Mouse (Mus musculus) Muller cell, postnatal 12 days (primary cell): ENCODE data around the gene Rnf123.
"Not testable (repeated sequence)": the region's sequence is repeated elsewhere in the genome, so short reads cannot be mapped to it uniquely, and the experiment has no call there.

Experiments used
- DNase-seq: peaks from one replicate; pipeline ENCODE4 v3.0.0-alpha.2; 2015; ENCODE audit errors: inconsistent ontology term

Gene Rnf123

DNA sequence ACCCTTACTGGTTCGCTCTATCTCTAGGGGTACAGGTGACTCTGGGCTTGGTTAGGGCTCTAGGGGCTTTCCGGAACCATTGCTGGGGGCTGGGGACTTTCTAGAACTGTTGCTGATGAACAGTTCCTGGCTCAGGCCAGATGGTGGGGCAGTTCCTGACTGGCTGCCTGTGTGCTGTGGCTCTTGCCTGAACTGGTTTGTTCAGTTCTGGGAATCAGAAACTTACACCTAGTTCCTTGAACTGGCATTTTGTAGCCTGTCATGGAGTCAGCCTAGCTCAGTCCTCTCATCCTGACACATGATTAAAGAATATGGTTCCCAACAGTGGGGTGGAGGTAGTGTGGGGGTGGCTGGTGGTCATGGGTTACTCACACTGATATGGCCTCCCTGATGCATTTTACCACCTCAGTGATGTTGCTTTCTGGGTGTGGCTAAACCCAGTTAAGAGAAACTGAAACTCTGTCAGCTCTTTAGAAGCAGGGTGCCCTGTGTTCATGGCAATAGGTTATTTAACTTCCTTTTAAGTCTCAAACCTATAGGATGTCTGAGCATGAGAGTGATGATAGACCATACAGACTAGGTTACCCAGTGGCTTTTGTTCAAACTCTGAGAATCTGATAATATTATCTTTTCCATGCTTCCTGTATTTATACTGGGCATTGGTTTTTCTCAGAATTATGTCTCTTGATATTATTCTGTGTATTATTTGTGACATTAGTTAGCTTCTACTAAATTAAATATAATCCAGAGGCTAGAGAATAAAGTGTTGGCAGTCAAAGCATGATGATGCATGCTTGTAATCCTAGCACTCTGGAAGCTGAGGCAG, 47.6 kb downstream of the Rnf123 start:
- no peak for DNase-seq

DNA sequence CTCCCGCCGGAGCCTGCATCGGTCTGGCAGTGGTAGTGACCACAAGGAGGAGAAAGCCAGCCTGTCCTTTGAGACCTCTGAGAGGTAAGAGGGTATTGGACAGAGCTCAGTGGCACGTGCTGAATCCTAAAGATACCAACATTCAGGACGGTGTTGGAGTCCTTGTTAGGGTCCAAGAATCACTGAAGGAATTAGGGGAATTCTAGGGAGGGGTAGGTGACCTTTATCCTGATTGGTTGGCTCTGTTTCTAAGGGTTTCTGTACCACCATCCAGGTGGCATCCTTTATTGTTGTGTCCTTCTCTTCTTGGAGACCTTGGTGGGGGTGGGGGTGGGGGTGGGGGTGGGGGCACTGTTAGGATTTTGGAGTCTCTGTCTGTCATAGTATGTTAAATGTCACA, 51.0 kb downstream of the Rnf123 start:
- no peak for DNase-seq

DNA sequence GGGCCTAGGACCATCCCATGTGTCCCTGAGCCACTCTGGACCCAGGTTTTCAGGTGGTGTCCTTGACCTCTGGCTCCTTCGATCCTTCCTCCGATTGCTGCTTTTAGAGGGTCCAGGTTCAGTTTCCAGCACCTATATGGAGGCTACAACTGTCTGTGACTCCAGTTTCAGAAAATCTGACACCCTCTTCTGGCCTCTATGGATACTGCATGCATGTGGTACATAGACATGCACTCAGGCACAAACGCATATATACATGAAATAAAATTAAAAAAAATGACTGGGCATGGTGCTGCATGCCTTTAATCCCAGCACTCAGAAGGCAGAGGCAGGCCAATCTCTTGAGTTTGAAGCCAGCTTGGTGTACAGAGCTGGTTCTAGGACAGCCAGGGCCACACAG, 55.3 kb downstream of the Rnf123 start:
- DNase-seq: no peak

DNA sequence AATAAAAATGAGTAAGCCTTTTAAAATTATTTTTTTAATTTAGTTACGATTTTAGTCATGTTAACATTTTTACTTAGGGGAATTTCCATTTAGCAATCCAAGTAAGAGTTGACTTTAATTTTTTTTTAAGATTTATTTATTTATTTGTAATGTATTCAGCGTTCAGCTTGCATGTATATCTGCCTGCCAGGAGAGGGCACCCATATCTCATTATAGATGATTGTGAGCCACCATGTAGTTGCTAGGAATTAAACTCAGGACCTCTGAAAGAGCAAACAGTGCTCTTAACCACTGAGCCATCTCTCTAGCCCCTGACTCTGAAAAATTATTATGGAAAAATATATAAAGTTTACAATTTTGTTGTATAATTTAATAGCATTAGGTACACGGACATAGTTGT, 56.6 kb downstream of the Rnf123 start:
- no peak for DNase-seq

DNA sequence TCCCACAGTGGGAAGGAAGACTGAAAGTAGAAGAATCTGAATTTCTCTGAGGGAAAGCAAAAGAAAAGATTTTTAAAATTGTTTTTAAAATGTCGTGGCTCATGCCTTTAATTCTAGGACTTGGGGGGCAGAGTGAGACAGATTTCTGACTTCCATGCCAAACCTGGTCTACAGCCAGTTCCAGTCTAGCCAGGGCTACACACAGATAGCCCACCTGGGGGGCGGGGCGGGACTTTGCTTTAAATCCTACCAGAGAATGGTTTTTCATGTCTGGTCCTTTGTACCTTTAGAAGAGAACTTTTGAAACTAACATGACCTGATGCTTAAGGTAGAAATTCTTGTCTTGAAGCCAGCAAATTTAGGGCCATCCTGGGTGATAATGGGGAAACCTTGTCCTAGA, 59.9 kb downstream of the Rnf123 start:
- no peak for DNase-seq

DNA sequence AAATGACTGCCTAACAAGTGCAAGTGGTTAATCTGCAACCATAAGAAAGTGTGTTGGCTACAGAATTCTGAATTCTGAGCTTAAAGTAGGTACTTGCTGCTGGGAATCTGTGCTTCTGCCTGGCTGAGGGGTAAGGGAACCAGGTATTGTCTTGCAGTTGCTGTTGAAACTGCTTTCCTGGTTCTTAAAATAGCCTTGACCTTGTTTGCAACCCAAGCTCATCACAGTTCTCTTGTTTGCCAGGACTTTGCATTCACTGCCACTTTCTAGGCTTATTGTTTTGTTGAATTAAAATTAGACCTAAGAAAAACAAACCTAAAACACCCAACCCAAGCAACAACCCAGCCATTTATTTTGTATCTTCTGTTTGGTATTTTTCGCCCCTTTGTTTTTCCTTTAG, 62.4 kb downstream of the Rnf123 start:
- no peak for DNase-seq

DNA sequence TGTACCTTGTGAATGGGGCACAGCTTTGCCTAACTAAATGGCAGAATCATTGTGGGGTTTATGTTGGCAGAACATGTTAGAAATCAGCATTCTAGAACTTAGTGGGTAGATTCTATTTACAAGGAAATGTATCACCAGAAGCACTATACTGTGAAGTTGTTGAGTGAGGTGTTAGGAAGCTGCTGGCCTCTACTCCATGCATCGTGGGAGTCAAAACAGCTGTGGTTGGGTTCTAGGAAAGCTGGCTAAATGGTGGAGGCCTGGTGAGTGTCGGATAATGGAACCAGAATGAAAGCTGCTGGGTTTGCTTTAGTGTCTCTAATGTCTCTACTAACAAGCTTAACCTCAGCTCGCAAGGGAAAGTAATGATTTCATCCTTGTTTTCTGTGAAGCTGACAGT, 66.0 kb downstream of the Rnf123 start:
- DNase-seq: no peak

DNA sequence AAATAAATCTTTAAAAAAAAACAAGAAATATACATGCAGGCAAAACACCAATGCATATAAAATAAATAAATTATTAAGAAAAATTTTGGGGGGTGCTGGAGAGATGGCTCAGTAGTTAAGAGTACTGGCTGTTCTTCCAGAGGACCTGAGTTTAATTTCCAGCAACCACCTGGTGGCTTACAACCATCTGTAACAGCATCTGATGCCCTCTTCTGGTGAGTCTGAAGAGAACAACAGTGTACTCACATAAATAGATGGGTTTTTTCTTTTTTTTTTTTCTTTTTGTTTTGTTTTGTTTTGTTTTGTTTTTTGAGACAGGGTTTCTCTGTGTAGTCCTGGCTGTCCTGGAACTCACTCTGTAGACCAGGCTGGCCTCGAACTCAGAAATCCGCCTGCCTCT, 69.6 kb downstream of the Rnf123 start:
- not testable (repeated sequence) for DNase-seq

DNA sequence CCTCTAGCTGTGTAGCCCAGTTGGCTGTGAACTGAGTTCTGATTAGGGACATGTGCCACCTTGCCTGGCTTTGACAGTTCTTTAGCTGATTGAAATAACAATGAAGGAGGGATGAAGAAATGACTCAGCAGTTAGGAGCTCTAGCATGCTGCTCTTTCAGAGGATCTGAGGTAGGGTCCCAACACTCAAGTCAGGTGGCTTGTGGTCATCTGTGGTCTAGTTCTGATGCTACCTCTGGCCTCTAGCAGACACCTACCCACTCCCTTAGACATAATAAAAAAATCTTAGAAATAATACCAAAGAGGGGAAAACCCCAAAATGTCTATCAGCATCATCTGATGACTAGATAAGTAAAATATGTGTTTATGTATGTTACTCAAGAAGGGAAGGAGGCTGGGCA, 72.8 kb downstream of the Rnf123 start:
- DNase-seq: peak; percentile 11

DNA sequence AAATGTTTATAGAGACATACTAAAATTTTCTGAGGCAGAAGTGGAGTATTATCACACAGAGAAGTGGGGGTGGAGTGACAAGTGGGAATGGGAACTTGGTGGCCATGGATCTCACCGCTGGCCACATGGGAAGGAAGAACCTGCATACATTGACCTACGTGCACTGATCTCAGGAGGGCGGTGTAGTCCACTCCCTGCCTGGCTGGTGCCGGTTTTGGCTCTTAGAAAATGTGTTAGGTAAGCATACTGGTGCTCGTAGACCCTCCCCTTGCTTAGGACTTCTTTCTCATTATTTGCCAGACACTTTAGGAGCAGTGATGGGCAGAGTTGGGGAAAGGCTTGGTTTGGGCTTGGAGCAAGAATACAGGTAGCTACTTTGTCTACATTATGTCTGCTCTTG, 75.1 kb downstream of the Rnf123 start:
- DNase-seq: no peak

DNA sequence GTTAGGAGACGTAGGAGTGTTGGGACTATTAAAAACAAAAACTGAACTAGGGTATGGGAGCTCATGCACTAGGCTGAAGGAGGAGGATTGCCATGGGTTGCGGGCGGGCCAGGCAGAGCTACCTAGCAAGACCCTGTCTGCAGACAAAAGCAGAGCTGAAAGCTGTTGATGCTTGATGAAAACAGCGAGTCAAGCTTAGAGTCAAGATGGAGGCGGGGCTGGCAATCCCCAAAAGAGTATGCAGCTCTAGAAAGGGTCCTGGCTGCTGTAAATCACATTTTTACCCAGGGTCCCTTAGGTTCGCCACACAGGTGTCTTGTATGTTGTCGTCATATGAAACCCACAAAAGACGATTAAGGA, 79.6 kb downstream of the Rnf123 start:
- peak; percentile 8 for DNase-seq

DNA sequence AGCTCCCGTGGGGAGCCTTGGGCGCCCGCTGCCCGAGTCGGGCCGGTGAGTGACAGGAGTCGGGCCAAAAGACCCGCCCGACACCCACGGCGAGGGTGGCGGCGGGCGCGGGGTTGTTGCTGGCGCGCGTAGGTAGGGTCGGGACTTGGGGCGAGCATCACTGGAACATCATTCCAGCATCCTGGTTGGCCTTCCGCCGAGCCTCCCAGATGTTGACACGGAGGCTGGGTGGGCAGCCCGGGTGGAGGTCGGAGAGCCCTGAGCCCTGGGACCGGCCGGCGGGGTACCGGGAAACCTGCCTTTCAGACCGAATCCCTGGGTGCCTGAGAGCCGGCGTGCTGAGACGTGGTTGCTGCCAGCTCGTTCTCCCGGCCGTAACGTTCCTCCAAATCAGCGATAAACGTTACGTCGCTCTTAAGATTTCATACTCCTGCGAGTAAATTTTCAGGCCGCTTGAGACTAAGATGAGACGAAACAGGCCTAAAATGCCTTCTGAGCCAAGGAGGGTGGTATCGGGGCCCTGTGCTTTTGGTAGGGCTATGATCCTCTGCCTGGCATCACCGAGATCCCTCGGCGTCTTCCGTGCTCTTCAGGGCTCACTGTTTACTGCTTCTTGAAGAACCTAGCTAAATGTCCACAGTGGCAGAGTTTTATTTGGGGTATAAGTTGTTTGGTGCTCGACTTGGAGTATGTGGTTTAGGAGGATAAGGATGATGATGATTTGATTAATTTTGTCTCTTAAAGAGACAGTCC, 80.2 kb downstream of the Rnf123 start:
- no peak for DNase-seq

DNA sequence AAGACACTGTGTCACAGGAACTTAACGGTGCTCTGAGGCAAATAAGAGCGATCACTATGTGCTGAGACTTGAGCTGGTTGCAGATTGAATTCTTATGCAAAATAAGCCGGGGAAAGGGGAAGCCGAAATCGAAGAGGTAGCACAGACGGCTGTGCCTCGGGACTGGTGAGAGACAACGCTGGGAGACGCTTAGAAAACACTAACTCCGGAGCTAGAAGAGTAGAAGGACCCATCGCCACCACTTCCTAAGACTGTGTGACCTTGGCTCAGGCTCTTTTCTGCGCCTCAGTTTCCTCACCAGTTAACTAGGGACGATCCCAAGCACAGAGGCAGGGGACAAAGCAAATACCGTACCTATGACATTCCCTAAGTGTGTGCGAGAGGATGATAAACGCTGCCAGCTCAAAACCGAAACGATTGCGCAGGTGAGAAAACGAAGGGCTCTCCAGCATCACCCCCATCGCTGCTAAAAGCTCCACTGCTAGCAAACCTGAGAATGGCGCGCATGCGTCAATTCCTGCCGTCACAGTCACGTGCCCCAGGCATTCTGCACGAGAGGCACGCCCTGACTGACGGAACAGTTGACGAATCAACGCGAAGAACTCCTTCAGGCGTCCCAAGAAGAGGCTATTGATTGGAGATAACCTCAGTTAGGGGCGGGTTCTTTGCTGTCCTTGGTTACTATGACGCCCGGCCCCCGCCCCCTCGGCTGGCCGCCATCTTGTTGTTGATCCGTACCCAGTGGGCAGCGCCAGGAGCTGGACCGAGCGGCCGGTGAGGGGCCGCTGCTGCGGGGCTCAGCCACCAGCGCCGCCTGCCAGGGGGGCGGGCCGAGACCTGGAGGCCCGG, 81.0 kb downstream of the Rnf123 start, which contains the start of gene Ip6k1:
Gene Ip6k1, plus strand, starts transcription at position 580 of the 849 bp plus-strand sequence.
- peak; percentile 99 for DNase-seq
